Mouse (Mus musculus) MEL (cell line): ENCODE results near the gene Git1. TPM values are rescaled to one million over a fixed set of nuclear protein-coding genes. Genes with fewer than 3 reads are reported as not detected.

Experiments
- DNase-seq: peaks from one replicate; pipeline ENCODE4 v3.0.0; 2011; ENCODE audit warnings: low read depth, low spot score
- H3K27ac ChIP-seq: 2 replicates; pipeline ENCODE4 v1.5.1; 2012; ENCODE audit warnings: low read depth, mild to moderate bottlenecking, control low read depth, low read length, moderate library complexity; ENCODE audit not compliant: control insufficient read depth
- H3K27me3 ChIP-seq, 2 experiments: fragments of 150-350 bp in 1 of 2; sonication (generic) in 1 of 2; 2 replicates each; pipeline ENCODE4 v1.6.1; 2012; ENCODE audit warnings: low read length in 2 of 2, mild to moderate bottlenecking in 2 of 2, improper control_type of control experiment in 1 of 2, moderate library complexity in 1 of 2; ENCODE audit not compliant: insufficient read depth in 2 of 2, control insufficient read depth in 1 of 2
- H3K36me3 ChIP-seq, 2 experiments: 2 replicates each; pipeline ENCODE4 v1.6.1; 2012 to 2014; ENCODE audit warnings: low read length in 2 of 2, improper control_type of control experiment in 1 of 2, inconsistent platforms in 1 of 2, mild to moderate bottlenecking in 1 of 2; ENCODE audit not compliant: insufficient read depth in 2 of 2, control insufficient read depth in 1 of 2
- H3K4me1 ChIP-seq, 2 experiments: fragments of 150-350 bp in 1 of 2; sonication (generic) in 1 of 2; 2 replicates each; pipeline ENCODE4 v1.6.1; 2012; ENCODE audit warnings: low read length in 2 of 2, improper control_type of control experiment in 1 of 2, mild to moderate bottlenecking in 1 of 2; ENCODE audit not compliant: insufficient read depth in 2 of 2, control insufficient read depth in 1 of 2
- H3K4me3 ChIP-seq, 2 experiments: fragments of 150-350 bp in 1 of 2; sonication (generic) in 1 of 2; 2 replicates each; pipeline ENCODE4 v1.5.1; 2012; ENCODE audit warnings: low read depth in 2 of 2, low read length in 2 of 2, mild to moderate bottlenecking in 2 of 2, moderate library complexity in 2 of 2, control low read depth in 1 of 2, improper control_type of control experiment in 1 of 2; ENCODE audit not compliant: control insufficient read depth in 1 of 2, insufficient read depth in 1 of 2
- H3K79me2 ChIP-seq: 2 replicates; pipeline ENCODE4 v1.6.1; 2012; ENCODE audit warnings: mild to moderate bottlenecking, low read length, moderate library complexity; ENCODE audit not compliant: control insufficient read depth, poor library complexity, insufficient read depth
- H3K9ac ChIP-seq: 2 replicates; pipeline ENCODE4 v1.6.1; 2012; ENCODE audit warnings: low read depth, mild to moderate bottlenecking, control low read depth, low read length, moderate library complexity; ENCODE audit not compliant: control insufficient read depth, poor library complexity, severe bottlenecking
- H3K9me3 ChIP-seq: fragments of 150-350 bp; sonication (generic); replicated peaks from 2 replicates; pipeline ENCODE4 v1.6.1; 2012; ENCODE audit warnings: mild to moderate bottlenecking, low read length, improper control_type of control experiment, moderate library complexity; ENCODE audit not compliant: insufficient read depth
- BHLHE40 ChIP-seq: IDR thresholded peaks from 2 replicates; pipeline ENCODE4 v1.6.1; 2012; ENCODE audit warnings: low read depth, mild to moderate bottlenecking, inconsistent platforms, low read length, improper control_type of control experiment, borderline replicate concordance
- CHD2 ChIP-seq: IDR thresholded peaks from 2 replicates; pipeline ENCODE4 v1.6.1; 2011; ENCODE audit warnings: low read length, improper control_type of control experiment
- CTCF ChIP-seq, 3 experiments: IDR thresholded peaks in 2 of 3; conservative IDR thresholded peaks in 1 of 3; 2 replicates each; pipeline ENCODE4 v1.5.1; 2011 to 2012; ENCODE audit warnings: low read length in 3 of 3, low read depth in 2 of 3, mild to moderate bottlenecking in 2 of 3, improper control_type of control experiment in 1 of 3, inconsistent platforms in 1 of 3, mixed read lengths in 1 of 3, moderate library complexity in 1 of 3; ENCODE audit not compliant: control insufficient read depth in 1 of 3, insufficient read depth in 1 of 3, poor library complexity in 1 of 3, severe bottlenecking in 1 of 3
- ELF1 ChIP-seq: IDR thresholded peaks from 2 replicates; pipeline ENCODE4 v1.6.1; 2014; ENCODE audit warnings: low read depth, mild to moderate bottlenecking, inconsistent platforms, low read length, improper control_type of control experiment, moderate library complexity
- MAFK ChIP-seq: IDR thresholded peaks from 2 replicates; pipeline ENCODE4 v1.6.1; 2011; ENCODE audit warnings: low read depth, mild to moderate bottlenecking, low read length, improper control_type of control experiment, borderline replicate concordance
- MAX ChIP-seq: IDR thresholded peaks from 2 replicates; pipeline ENCODE4 v1.6.1; 2011; ENCODE audit warnings: low read length, improper control_type of control experiment
- MAZ ChIP-seq: IDR thresholded peaks from 2 replicates; pipeline ENCODE4 v1.6.1; 2012; ENCODE audit warnings: low read depth, mild to moderate bottlenecking, inconsistent platforms, low read length, improper control_type of control experiment
- MEF2A ChIP-seq: IDR thresholded peaks from 2 replicates; pipeline ENCODE4 v1.6.1; 2014; ENCODE audit warnings: low read depth, mild to moderate bottlenecking, inconsistent platforms, low read length, improper control_type of control experiment; ENCODE audit not compliant: poor library complexity, insufficient replicate concordance, severe bottlenecking; ENCODE audit errors: extremely low read depth
- MYB ChIP-seq: IDR thresholded peaks from 2 replicates; pipeline ENCODE4 v1.6.1; 2011; ENCODE audit warnings: mild to moderate bottlenecking, low read depth, low read length, improper control_type of control experiment
- NRF1 ChIP-seq: IDR thresholded peaks from 2 replicates; pipeline ENCODE4 v1.6.1; 2014; ENCODE audit warnings: low read depth, mild to moderate bottlenecking, inconsistent platforms, low read length, improper control_type of control experiment, moderate library complexity; ENCODE audit not compliant: poor library complexity, insufficient read depth, severe bottlenecking
- POLR2A ChIP-seq, 2 experiments: IDR thresholded peaks; 2 replicates each; pipeline ENCODE4 v1.6.1; 2011 to 2012; ENCODE audit warnings: low read length in 2 of 2, mild to moderate bottlenecking in 2 of 2, control low read depth in 1 of 2, improper control_type of control experiment in 1 of 2, low read depth in 1 of 2, moderate library complexity in 1 of 2; ENCODE audit not compliant: control insufficient read depth in 1 of 2, insufficient read depth in 1 of 2, poor library complexity in 1 of 2
- POLR2AphosphoS2 ChIP-seq: IDR thresholded peaks from 2 replicates; pipeline ENCODE4 v1.6.1; 2011; ENCODE audit warnings: low read length, improper control_type of control experiment
- POLR2AphosphoS5 ChIP-seq: IDR thresholded peaks from 2 replicates; pipeline ENCODE4 v1.6.1; 2012; ENCODE audit warnings: low read depth, borderline replicate concordance, mild to moderate bottlenecking, inconsistent platforms, low read length, moderate library complexity, mixed read lengths
- TAL1 ChIP-seq: IDR thresholded peaks from 2 replicates; pipeline ENCODE4 v1.6.1; 2012; ENCODE audit warnings: mild to moderate bottlenecking, inconsistent platforms, low read length, moderate library complexity, mixed read lengths
- TBP ChIP-seq: IDR thresholded peaks from 2 replicates; pipeline ENCODE4 v1.8.0; 2011; ENCODE audit warnings: low read depth, low read length, improper control_type of control experiment
- TCF12 ChIP-seq: IDR thresholded peaks from 2 replicates; pipeline ENCODE4 v1.6.1; 2014; ENCODE audit warnings: low read depth, mild to moderate bottlenecking, inconsistent platforms, low read length, improper control_type of control experiment, moderate library complexity
- UBTF ChIP-seq: IDR thresholded peaks from 2 replicates; pipeline ENCODE4 v1.6.1; 2012; ENCODE audit warnings: low read depth, mild to moderate bottlenecking, inconsistent platforms, low read length, improper control_type of control experiment, moderate library complexity, borderline replicate concordance; ENCODE audit not compliant: insufficient read depth
- USF1 ChIP-seq: IDR thresholded peaks from 2 replicates; pipeline ENCODE4 v1.6.1; 2014; ENCODE audit warnings: low read depth, mild to moderate bottlenecking, inconsistent platforms, low read length, improper control_type of control experiment, moderate library complexity
- ZKSCAN1 ChIP-seq: IDR thresholded peaks from 2 replicates; pipeline ENCODE4 v1.6.1; 2012; ENCODE audit warnings: low read depth, mild to moderate bottlenecking, inconsistent platforms, low read length, improper control_type of control experiment, moderate library complexity
- polyA plus RNA-seq, 2 experiments: library from polyadenylated mRNA; stranded (reverse) in 1 of 2; unstranded in 1 of 2; fragments of >175 nt in 1 of 2; fragments of >200 nt in 1 of 2; gene quantifications; 2 replicates each; pipeline versions ENCODE4 v1.2.1 to v1.2.4; 2012; ENCODE audit warnings: low replicate concordance in 2 of 2, low read depth in 1 of 2; ENCODE audit not compliant: insufficient read length in 2 of 2, insufficient read depth in 1 of 2, missing spikeins in 1 of 2
- total RNA-seq: library from RNA; depleted of rRNA; stranded (reverse); fragments of 300-350 nt; gene quantifications from 2 replicates; pipeline ENCODE4 v1.2.3, GENCODE M21; 2012

Git1 gene
- total and polyA plus RNA-seq, 3 experiments, result 33.1 to 81.4 TPM; not detected in 1

DNA sequence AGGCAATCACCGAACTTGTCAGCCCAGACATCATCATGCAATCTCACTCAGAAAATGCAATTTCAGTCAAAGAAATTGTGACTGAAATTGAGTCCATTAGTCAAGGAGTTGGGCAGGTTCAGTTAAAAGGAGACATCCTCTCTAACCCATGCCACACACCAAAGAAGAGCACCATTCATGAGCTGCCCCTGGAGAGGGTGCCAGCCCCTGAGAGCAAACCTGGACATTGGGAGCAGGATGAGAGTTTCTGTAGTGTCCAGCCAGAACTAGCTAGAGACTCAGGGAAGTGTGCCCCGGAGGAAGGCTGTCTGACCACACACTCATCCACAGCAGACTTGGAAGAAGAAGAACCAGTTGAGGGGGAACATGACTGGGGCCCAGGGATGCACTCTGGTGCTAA, 40.0 kb upstream of the Git1 start:
- Histone ChIP-seq H3K79me2 (no peaks in the 10 kb centered on the region), H3K27ac (no peak overlapping the region), H3K4me1 (no peaks in the 10 kb centered on the region), H3K36me3 (no peaks in the 10 kb centered on the region; a peak in 1 of 4 replicates), H3K4me3 (no peak overlapping the region), H3K9me3 (no peaks in the 10 kb centered on the region), H3K27me3 (no peaks in the 10 kb centered on the region), H3K9ac (no peak overlapping the region)
- no peak for DNase-seq
- TF ChIP-seq TCF12, result no peak
- no peak for TF ChIP-seq BHLHE40
- no peak for TF ChIP-seq MAFK
- TF ChIP-seq TBP, result no peak
- no peak for TF ChIP-seq CHD2
- no peak for TF ChIP-seq UBTF
- TF ChIP-seq TAL1, result no peak
- TF ChIP-seq ZKSCAN1, result no peak
- TF ChIP-seq POLR2AphosphoS5, result no peak
- TF ChIP-seq ELF1, result no peak

- H3K4me1 ChIP-seq, result 0 out of 4 replicates have a peak, but pooled peaks cover 0 to 3% of the 10 kb centered on the region in 2 experiments
- H3K79me2 ChIP-seq, result no peaks in the 10 kb centered on the region
- no peaks in the 10 kb centered on the region; a peak in 2 of 4 replicates for H3K36me3 ChIP-seq
- H3K27me3 ChIP-seq, result no peaks in the 10 kb centered on the region
- no peak overlapping the region for H3K27ac ChIP-seq
- no peak for TF ChIP-seq POLR2AphosphoS5
- TF ChIP-seq POLR2A (IDR thresholded peaks at IDR 0.05; ENCODE audit: control insufficient read depth in 1 of 2, insufficient read depth in 1 of 2, low read depth in 1 of 2, low read length in 2 of 2, poor library complexity in 1 of 2), result no peak
- no peak for TF ChIP-seq NRF1
- no peak for TF ChIP-seq MAFK
- TF ChIP-seq MAZ, result no peak
- TF ChIP-seq MEF2A, result no peak
- no peak for TF ChIP-seq MAX
- no peak for TF ChIP-seq UBTF
- TF ChIP-seq MYB, result no peak
- no peak for TF ChIP-seq CTCF (IDR thresholded peaks at IDR 0.05 in 2 of 3, conservative IDR thresholded peaks at IDR 0.05 in 1 of 3; ENCODE audit: control insufficient read depth in 1 of 3, insufficient read depth in 1 of 3, low read depth in 2 of 3, low read length in 3 of 3, poor library complexity in 1 of 3, severe bottlenecking in 1 of 3)
- TF ChIP-seq USF1, result no peak
- no peak for TF ChIP-seq BHLHE40
- no peak for TF ChIP-seq POLR2AphosphoS2
- H3K9me3 ChIP-seq, result no peaks in the 10 kb centered on the region
- no peak for DNase-seq
- no peak overlapping the region for H3K4me3 ChIP-seq
- no peak overlapping the region for H3K9ac ChIP-seq
These were observed 37.4 kb upstream of the Git1 start for GRCm38 (mm10) chr11:77455770-77456510.
